Mouse (Mus musculus) embryonic stem cell, embryonic (primary cell): ENCODE measurements around the gene Mybpc2.

Experiments used
- CTCF ChIA-PET, 4 experiments: fragments of 300-600 bp in 2 of 4; fragments of 350-600 bp in 2 of 4; sonication (Branson Sonifier 250); formaldehyde crosslinking; loops; one replicate each; lab custom pipeline; 2022; ENCODE audit warnings: inconsistent platforms in 2 of 4; lab: Charles Lee
- POLR2A ChIA-PET, 4 experiments: fragments of 300-600 bp in 2 of 4; fragments of 350-600 bp in 2 of 4; sonication (Branson Sonifier 250); formaldehyde crosslinking; loops; one replicate each; lab custom pipeline; 2022; ENCODE audit warnings: antibody characterized with exemption in 4 of 4, inconsistent platforms in 1 of 4; lab: Charles Lee

The Mybpc2 gene

GRCm38 (mm10) chr7:44461503-44462217 lies 62.8 kb downstream of the Mybpc2 start:
- CTCF ChIA-PET = interaction anchor here in 3 of 4 experiments (0.6 to 0.9 kb wide), 4 partner anchors 23 to 164 kb away, joined by 3 read pairs; no protein-coding TSS in a partner anchor
- POLR2A ChIA-PET = interaction anchor here in 3 of 4 experiments (0.6 to 1.4 kb wide), 5 partner anchors 78 to 202 kb away, joined by 3 to 5 read pairs (median 3); partner anchors contain the start of gene Syt3 (in 1 of the 3)

- ChIA-PET CTCF (interaction anchor here in 3 of 4 experiments (0.5 to 1.7 kb wide), 7 partner anchors 24 to 994 kb away, joined by 3 to 5 read pairs (median 4); no protein-coding TSS in a partner anchor), POLR2A (interaction anchor here in 3 of 4 experiments (0.6 to 1.5 kb wide), 7 partner anchors 12 to 201 kb away, joined by 3 to 5 read pairs (median 3); partner anchors contain the start of genes Emc10 (in 1 of the 3) and Fam71e1 (in 1 of the 3))
These were observed 63.5 kb downstream of the Mybpc2 start for GRCm38 (mm10) chr7:44460767-44461502.

DNA sequence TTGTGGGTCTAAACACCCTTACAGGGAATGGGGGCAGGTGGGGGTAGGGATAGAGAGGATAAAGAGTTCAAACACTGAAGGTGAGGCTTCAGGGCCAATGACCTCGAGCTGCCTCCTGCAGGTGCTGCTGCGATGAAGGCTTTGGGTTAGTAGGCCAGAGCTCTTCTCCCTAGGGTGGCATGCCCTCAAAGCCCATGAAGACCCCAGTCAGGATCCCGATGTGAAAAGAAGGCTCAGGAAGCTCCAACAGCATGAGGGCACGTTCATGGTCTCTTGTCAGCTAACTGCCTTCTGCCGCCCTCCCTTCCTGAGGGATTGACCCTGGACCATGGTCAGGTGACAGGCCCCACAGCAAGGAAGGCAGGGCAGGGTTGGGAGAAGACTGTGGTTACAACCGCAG lies 64.4 kb downstream of the Mybpc2 start:
- ChIA-PET POLR2A (interaction anchor here in 2 of 4 experiments (1.1 to 1.5 kb wide), 3 partner anchors 11 to 37 kb away, joined by 3 read pairs; partner anchors contain the start of genes Emc10 (in 1 of the 2) and Fam71e1 (in 1 of the 2)), CTCF (interaction anchor here in 3 of 4 experiments (0.6 to 1.7 kb wide), 5 partner anchors 25 to 356 kb away, joined by 3 to 10 read pairs (median 4); partner anchors contain the start of gene Nup62 (in 1 of the 3))

- ChIA-PET POLR2A (no interaction called here), CTCF (no interaction called here)
These were observed 68.2 kb downstream of the Mybpc2 start for GRCm38 (mm10) chr7:44456302-44456701.

- POLR2A ChIA-PET = interaction anchor here in 2 of 4 experiments (0.7 to 1.1 kb wide), 3 partner anchors 39 to 93 kb away, joined by 3 to 10 read pairs (median 3); no protein-coding TSS in a partner anchor
- CTCF ChIA-PET = no interaction called here
These were observed 71.2 kb downstream of the Mybpc2 start for GRCm38 (mm10) chr7:44453256-44453655.
